Mouse (Mus musculus) cerebellum, adult 9-11 months (tissue): ENCODE measurements at regions not wholly inside any gene's neighbourhood (a gene's known extent, or its start where the extent isn't known, plus 50 kb on each side); places are given as distances from the start of the nearest gene placed in this dataset.

ENCODE experiments used
- DNase-seq: peaks from one replicate; pipeline ENCODE4 v3.0.0; 2022

DNA sequence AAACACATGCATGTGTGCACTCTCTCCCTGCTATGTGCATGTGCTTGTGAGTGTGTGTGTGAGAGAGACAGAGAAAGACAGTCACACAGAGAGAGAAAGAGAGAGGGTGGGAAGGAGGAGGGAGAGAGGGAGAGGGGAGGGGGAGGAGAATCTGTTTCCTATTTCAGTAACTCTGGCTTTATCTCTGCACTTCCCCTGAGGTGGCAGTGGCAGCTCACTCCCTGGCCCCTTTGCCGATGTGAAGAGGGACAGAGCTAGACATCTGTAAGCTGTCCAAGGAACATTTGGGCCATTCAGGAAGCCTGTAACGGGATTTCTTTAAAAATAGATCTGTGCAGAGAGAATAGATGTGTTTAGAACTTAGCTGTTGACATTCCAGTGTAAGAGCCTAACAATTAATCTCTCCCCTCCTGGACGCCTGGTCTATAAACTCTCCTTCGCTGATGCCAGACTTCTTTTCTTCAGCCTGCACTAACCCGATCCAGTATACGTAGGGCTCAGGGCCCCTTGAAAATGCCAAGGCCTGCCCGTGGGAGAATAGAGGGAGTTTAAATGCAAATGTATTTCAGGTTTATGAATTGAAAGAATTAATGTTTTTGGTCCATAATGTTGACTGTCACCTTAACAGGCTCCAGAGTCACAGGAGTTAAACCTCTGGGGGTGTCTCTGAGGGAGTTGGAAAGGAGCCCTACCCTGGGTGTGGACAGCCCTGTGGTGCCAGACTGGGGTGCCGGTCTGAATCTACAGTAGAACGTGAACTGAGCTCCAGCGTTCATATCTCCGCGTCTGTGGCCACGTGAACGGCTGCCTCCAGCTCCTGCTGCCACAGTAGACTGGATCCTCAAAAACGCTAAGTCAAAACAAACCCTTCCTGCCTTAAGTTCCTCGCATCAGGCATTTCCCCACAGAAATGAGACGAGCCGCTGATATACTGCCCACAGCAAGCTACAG is 336.6 kb upstream of the Gm10131 start:
- no peak for DNase-seq

DNA sequence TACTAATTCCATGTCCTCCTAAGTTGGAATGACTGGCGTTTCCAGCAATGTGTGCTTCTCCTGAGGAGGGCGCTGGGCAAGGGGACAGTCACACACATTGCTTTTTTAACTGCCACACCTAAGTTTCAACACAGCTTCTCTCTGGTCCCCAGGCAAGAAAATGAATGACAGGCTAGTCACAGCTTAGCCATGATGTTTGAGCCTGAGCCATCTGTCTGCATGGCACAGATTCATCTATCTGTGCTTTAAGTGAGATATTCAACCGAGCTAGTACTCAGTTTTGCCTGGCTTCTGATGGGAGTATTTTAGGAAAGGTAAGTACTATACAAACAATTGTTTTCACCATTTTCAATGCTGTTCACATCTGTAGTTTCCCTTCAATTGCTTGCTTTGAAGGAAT is 331.2 kb upstream of the Gm10131 start:
- DNase-seq: no peak

- no peak for DNase-seq
Observed at GRCm38 (mm10) chr8:34441756-34442155, 330.2 kb upstream of the Gm10131 start.

DNA sequence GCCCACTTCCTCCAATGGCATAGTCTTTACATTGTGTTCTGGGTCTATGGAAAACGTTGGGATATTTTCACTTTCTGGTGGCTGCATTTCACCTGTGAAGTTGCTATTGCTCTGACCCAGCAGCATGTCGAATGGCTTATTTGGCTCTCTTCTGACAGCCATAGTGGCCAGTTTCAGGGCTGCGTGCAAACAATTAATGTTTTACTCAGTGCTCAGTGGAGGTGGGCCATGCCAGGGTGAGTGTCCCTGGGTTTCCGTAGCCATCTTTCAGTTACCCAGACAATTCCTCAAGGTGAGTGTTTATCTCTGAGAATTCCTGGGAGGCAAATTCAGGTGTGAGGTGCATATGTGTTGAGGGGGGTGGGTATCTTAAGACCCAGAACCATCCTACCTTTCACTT is 329.2 kb upstream of the Gm10131 start:
- DNase-seq: no peak

GRCm38 (mm10) chr8:34438771-34439170 is 327.2 kb upstream of the Gm10131 start:
- no peak for DNase-seq

- DNase-seq: no peak
Observed at GRCm38 (mm10) chr8:34431985-34432384, 320.4 kb upstream of the Gm10131 start.

DNA sequence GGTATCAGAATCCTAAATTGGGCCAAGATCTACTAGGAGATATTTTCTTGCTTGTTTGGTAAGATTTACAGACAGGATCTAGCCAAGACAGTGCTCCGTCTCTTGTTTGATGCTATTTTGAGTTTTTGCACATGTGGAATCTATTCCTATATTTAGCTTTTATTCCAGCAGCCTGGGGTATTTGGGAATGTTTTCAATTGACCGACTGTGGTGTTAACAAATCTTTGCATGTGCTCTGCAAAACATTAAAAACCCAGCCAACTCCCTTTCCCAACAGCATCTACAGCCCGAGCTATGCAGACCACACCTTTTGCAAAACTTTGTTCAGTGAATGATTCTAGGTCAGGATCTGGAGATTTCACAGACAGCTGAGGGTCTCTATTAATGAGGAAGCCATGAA is 317.7 kb upstream of the Gm10131 start:
- DNase-seq: no peak

DNA sequence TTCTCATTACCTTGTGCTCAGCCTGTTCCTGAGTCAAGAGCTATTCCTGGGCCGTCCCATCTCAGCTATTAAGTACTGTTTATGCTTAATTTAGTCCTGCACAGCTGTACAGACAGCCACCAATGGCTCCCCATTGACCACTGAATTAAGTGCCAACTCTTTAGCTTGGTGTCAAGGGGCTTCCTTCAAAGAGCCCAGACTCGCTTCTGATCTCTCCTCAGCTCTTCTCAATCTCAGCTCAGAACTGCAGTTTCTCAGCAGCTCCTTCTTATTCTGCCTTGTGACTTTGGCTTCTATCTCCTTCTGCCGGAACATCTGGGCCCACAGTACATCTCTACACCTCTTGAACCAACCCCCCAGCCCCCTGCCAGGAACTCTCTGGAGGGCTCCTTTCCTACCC is 290.0 kb upstream of the Gm10131 start:
- no peak for DNase-seq

DNA sequence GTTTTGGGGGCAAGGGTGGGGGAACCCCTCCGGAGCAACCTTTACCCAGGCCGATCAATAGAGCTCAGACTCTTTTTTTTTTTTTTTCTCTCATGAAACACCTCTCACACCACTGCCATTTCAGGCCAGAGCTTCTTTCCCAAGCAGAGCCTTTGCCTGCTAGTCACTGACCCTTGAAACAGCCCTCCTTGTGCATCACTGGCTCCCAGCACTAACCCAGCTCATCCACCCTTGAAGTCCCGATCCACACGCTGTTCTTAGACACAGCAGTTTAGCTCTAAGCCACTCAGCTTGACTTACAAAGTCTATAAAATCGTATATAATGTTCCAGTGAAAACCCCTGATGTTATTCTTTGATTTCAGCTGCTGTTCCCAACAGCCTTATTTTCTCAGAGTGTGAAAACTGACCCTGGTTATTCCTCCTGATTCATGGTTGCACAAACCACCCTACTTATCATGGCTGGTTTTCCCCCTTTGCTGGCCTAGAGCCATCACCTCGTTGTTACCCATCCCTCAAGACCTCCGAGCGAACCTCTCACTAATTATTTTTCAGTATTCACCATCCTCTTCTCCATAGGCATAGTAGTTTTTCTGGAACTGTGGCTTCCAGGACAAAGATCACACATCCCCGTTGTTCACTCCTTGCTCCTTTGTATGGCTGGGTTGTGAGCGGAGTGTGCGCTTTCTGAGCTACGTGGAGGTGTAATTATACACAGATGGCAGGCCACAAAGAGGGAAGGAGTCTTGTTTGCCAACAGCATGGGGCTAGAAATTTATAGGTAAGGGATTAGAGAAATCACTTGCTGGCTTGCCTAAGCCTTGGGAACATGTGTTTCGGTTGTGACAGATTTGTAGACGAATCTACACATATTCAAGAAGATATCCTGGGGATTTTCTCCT is 287.6 kb upstream of the Gm10131 start:
- no peak for DNase-seq

DNA sequence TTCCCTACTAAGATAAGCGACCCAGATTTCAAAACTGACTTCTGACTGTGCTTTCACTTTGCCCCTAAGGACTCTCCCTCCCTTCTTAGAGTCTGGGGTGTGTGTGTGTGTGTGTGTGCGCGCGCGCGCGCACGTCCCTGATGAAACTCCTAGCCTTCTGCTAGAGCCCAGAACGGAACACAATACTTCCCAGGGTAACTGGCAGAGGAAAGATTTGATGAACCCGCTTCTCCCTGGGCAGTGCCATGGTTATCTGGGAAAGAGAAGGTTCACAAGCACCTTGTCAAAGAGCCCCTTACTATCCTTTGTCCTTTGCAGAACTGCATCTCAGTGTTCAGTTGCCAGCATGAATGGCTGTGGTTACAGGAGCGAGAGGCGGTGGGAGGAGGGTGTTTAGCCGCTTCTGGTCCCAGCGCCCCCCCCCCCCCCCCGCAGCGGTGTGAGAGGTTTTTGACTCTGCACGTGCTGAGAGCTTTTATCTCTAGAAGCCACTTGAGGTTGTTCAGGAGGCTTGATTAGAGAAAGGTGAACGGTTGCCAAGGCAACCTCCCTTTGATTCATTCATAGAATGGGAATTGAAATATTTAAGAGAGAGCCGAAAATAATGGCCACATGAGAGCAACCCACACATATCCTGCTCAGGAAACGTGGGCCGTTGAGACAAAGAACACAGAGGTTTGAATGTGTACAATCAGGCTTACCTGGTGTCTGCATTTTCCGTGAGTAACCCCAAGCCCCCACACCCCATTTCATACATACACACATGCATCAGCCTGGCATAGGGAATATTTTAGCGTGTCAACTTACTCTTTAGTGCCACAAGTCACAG is 286.3 kb upstream of the Gm10131 start:
- DNase-seq: no peak

DNA sequence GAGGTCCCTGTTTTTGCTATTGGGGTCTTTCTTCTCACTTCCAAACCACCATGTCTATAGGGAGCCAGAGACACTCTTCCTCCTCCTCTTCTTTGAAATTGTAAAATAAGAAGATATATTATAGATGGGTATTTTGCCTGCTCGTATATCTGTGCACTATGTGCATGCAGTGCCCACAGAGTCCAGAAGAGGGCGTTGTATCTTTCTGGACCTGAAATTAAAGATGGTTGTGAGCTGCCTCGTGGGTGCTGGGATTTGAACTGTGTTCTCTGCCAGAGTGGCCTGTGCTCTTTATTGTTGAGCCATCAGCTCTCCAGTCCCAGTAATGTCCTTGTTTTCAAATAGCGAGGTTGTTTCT is 285.7 kb upstream of the Gm10131 start:
- DNase-seq: no peak

DNA sequence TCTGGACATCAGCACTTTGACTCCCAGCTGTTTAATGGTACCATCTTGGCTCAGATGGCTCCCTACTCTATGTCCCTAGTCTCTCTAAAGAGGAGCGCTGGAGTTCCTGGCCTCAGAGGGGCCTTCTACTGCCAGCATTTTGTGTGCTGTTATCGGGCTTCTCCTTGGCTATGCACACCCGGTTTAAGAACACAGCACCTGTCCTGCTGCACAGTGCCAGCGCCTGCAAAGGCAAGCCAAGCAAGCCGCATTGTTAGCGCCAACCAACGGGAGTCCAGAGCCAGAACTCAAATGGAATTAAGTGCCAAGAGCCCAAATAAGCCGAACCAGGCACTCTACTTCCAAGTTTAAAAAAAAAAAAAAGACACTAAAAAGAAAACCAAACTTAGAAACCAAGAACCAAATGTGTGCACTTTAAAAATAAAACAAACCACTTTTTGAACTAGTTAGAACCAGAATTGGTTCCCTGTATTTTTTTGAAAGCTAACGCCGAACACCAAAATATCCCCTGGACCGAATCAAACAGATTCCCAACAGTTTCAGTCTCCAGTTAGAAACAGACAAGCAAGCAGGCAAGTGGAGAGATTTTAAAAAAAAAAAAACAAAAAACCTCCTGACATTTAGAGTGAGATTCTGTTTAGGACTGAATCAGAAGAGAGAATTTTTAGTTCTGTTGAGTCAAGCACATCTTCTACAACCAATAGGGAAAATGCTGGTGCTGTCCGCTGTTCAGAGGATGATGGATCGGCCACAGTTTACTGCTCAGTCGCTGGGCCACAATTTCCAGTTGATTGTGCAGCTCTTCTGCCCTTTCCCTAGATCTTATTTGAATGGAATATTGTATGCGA is 281.7 kb upstream of the Gm10131 start:
- peak; percentile 82 for DNase-seq

DNA sequence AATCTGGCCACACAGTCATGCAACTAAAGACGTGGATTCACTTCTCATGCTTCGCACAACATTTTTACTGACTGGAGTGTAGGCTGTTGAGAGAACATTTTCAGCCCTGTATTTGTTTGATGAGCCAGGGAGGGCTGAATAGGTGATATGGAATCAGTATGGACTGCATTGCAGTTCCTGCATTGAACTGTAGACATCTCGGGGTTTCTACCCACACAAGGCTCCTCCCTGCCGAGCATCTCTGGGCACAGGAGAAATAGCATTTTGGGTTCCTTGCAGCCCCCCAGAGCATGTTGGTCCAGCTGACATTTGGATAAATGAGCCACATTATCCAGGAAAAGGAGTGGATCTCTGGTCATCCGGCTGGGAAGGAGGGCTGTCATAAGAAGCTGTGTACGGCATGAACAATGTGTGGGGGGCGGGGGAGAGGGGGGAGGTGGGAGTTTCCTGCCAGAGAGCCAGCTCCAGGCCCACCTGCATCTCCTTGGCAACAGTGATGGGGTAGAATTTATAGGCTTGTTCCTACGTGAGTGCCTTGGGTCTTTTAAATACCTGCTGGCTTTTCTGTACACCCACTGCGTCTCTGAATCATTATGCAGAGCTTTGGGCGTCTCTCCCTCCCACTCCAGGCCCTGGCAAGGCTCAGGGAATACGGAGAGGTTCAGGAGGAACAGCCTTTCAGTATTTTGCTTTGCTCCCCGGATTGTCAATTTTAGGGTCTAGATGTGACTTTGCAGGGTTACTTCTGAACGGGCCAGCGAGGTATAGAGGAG is 280.9 kb upstream of the Gm10131 start:
- no peak for DNase-seq

- DNase-seq: peak; percentile 35
Observed at GRCm38 (mm10) chr8:34385806-34386439, 274.4 kb upstream of the Gm10131 start.

DNA sequence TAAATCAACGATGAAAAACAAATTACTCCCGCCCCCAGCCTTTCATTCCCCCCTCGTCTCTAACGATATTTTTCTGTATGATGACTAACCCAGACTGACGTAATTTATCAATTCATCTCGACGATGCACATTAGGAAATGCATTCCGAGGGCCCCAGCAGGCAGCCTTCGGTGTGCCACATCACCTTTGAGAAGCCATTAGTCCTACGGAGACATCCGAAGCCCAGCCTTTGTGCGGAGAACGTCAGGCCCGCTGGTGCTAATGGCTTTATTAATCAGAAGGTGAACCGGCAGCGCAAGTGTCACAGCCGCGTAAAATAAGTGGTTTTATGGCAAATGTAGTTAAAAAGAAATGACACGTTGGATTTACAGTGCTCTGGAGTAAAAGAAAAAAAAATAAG is 269.1 kb upstream of the Gm10131 start:
- DNase-seq: no peak

GRCm38 (mm10) chr8:34377154-34377553 is 265.6 kb upstream of the Gm10131 start:
- no peak for DNase-seq

DNA sequence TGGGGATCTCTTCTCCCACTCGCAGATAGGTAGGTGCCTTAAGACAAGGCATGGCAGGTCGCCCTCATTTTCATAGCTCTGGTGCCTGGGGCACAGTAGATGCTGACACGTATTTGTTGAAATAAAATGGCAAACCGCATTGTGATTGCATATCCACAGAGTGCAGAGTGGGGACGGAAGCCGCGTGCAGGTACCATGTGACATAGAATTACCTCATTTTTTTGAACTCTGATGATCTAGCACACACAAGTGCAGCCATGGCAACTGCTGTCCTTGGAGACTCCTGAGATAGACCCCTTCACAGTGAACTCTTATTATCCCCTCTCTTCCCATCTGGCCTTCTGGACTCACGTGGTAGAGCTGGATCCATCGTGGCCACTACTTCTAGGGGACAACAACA is 262.7 kb upstream of the Gm10131 start:
- DNase-seq: no peak

DNA sequence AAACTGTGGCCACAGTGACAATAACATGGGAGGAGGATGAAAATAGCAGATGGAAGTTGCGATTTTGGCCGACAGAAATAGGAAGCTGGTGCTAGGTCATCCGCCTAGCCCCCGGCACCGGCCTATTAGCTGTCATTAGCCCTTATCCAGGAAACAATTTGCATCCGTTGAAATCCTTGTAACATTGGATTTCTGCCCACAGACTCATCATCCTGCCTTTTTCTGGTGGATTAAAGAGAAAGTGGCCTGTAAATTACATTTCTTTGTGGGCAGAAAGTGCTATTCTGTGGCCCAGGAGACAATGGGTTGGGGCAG is 261.1 kb upstream of the Gm10131 start:
- no peak for DNase-seq

- no peak for DNase-seq
Observed at GRCm38 (mm10) chr8:34371973-34372665, 260.6 kb upstream of the Gm10131 start.

GRCm38 (mm10) chr8:34371391-34371790 is 259.9 kb upstream of the Gm10131 start:
- no peak for DNase-seq
